Mouse (Mus musculus) left cerebral cortex, adult 8-10 months (tissue): ENCODE results near the gene Heg1. TPM values are rescaled to one million over a fixed set of nuclear protein-coding genes. Genes with fewer than 3 reads are reported as not detected.

Source experiments
- DNase-seq, 2 experiments: peaks; one replicate each; pipeline ENCODE4 v3.0.0; 2022; ENCODE audit warnings: low spot score in 2 of 2
- total RNA-seq, 4 experiments: library from RNA; stranded (reverse); gene quantifications; 2 replicates each; pipeline ENCODE4 v1.2.4; 2022

Heg1 gene
- total RNA-seq, 4 experiments from 2014 or later = 28.1 to 32.8 (median 31.7) TPM

GRCm38 (mm10) chr16:33704289-33704688 lies 20.1 kb downstream of the Heg1 start:
- DNase-seq = no peak

GRCm38 (mm10) chr16:33705258-33705657 lies 21.1 kb downstream of the Heg1 start:
- no peak for DNase-seq

- no peak for DNase-seq
These were observed 22.1 kb downstream of the Heg1 start for GRCm38 (mm10) chr16:33706111-33706890.

GRCm38 (mm10) chr16:33708031-33708430 lies 23.9 kb downstream of the Heg1 start:
- no peak for DNase-seq

- DNase-seq = no peak
These were observed 24.6 kb downstream of the Heg1 start for GRCm38 (mm10) chr16:33708585-33709397.

GRCm38 (mm10) chr16:33714271-33714670 lies 30.1 kb downstream of the Heg1 start:
- DNase-seq = no peak

- DNase-seq = no peak
These were observed 39.1 kb downstream of the Heg1 start for GRCm38 (mm10) chr16:33723241-33723640.

- DNase-seq = no peak
These were observed 39.8 kb downstream of the Heg1 start for GRCm38 (mm10) chr16:33723983-33724382.

GRCm38 (mm10) chr16:33726261-33726660 lies 42.1 kb downstream of the Heg1 start:
- no peak for DNase-seq

GRCm38 (mm10) chr16:33726892-33727291 lies 42.7 kb downstream of the Heg1 start:
- no peak for DNase-seq

- DNase-seq = no peak
These were observed 44.3 kb downstream of the Heg1 start for GRCm38 (mm10) chr16:33728427-33728826.

GRCm38 (mm10) chr16:33731291-33731690 lies 47.1 kb downstream of the Heg1 start:
- no peak for DNase-seq

- no peak for DNase-seq
These were observed 48.1 kb downstream of the Heg1 start for GRCm38 (mm10) chr16:33732237-33732749.

GRCm38 (mm10) chr16:33732846-33733580 lies 48.8 kb downstream of the Heg1 start:
- DNase-seq = no peak

GRCm38 (mm10) chr16:33733864-33734263 lies 49.7 kb downstream of the Heg1 start:
- DNase-seq = no peak

- DNase-seq = peak in 1 of 2 experiments; percentile 50
These were observed 50.4 kb downstream of the Heg1 start for GRCm38 (mm10) chr16:33734545-33734944.

GRCm38 (mm10) chr16:33735238-33735637 lies 51.1 kb downstream of the Heg1 start:
- no peak for DNase-seq

- DNase-seq = no peak
These were observed 51.6 kb downstream of the Heg1 start for GRCm38 (mm10) chr16:33735791-33736190.

GRCm38 (mm10) chr16:33736746-33737145 lies 52.6 kb downstream of the Heg1 start:
- no peak for DNase-seq

- no peak for DNase-seq
These were observed 55.0 kb downstream of the Heg1 start for GRCm38 (mm10) chr16:33738949-33739719.

GRCm38 (mm10) chr16:33739802-33740201 lies 55.6 kb downstream of the Heg1 start:
- DNase-seq = peak in 1 of 2 experiments; percentile 78
